Mouse (Mus musculus) spleen, adult 2 months (tissue): ENCODE measurements around the gene Nsd1. TPM values are rescaled to one million over a fixed set of nuclear protein-coding genes. Genes with fewer than 3 reads are reported as not detected.

Experiments used
- DNase-seq, 2 experiments: peaks; one replicate each; pipeline versions ENCODE4 v3.0.0 to v3.0.0-alpha.2; 2012 to 2021; ENCODE audit warnings: low spot score in 2 of 2, low read depth in 1 of 2
- H3K27ac ChIP-seq: fragments of 200-500 bp; 2 replicates; pipeline ENCODE4 v1.5.1; 2012; ENCODE audit warnings: low read length, inconsistent platforms; ENCODE audit not compliant: insufficient read depth
- H3K27me3 ChIP-seq: fragments of 200-500 bp; 2 replicates; pipeline ENCODE4 v1.6.1; 2012; ENCODE audit warnings: mild to moderate bottlenecking, moderate library complexity, low read length, inconsistent platforms; ENCODE audit not compliant: control insufficient read depth, insufficient read depth
- H3K36me3 ChIP-seq: fragments of 200-500 bp; 2 replicates; pipeline ENCODE4 v1.6.1; 2012; ENCODE audit warnings: mild to moderate bottlenecking, low read length, inconsistent platforms; ENCODE audit not compliant: control insufficient read depth, insufficient read depth
- H3K4me1 ChIP-seq: fragments of 200-500 bp; 2 replicates; pipeline ENCODE4 v1.6.1; 2011; ENCODE audit warnings: inconsistent platforms; ENCODE audit not compliant: control insufficient read depth, insufficient read depth, insufficient read length
- H3K4me3 ChIP-seq: fragments of 200-500 bp; 2 replicates; pipeline ENCODE4 v1.5.1; 2011; ENCODE audit warnings: mild to moderate bottlenecking, inconsistent platforms; ENCODE audit not compliant: insufficient read depth, insufficient read length; ENCODE audit errors: extremely low read depth
- CTCF ChIP-seq: fragments of 200-500 bp; IDR thresholded peaks from 2 replicates; pipeline ENCODE4 v1.5.1; 2011; ENCODE audit warnings: mild to moderate bottlenecking, inconsistent platforms; ENCODE audit not compliant: insufficient read depth, insufficient read length, insufficient replicate concordance; ENCODE audit errors: extremely low read depth
- POLR2A ChIP-seq: fragments of 200-500 bp; IDR thresholded peaks from 2 replicates; pipeline ENCODE4 v1.6.1; 2011; ENCODE audit warnings: low read depth, low read length, inconsistent platforms
- WGBS: fragments of 180-500 bp; shearing (Covaris S2); methylation state at CpG from one replicate; pipeline ENCODE4 v1.1.7; 2018; 5-methylcytosine and 5-hydroxymethylcytosine counted together
- polyA plus RNA-seq: library from polyadenylated mRNA; depleted of rRNA; stranded (reverse); fragments of >200 nt; gene quantifications from 2 replicates; pipeline ENCODE4 v1.2.3, GENCODE M21; 2012

The Nsd1 gene
- polyA plus RNA-seq, 1 experiment, result 17.8 TPM

DNA sequence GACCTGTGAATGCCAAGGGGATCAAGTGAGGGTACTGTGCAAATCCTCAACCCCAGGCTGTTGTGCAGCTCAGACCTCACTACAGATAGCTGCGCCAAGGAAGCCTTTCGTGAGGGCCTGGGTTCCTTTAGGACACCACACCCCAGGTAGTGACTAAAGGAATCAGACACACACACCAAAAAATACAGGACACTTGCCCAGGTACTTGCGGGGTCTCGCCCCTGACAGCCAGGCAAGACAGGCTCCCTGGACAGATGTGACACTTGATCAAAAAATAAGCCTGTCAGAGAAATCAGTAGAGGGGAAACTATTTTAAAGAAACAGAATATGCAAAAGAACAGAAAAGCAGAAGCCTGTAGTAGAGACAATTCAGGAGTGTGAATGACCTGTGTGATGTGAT, 119.1 kb downstream of the Nsd1 start:
- TF ChIP-seq POLR2A (no peak), CTCF (no peak)
- DNase-seq, result no peak
- Histone ChIP-seq H3K4me1 (peaks cover 16% of the 10 kb centered on the region; the same call in 1 of the 2 replicates), H3K27me3 (no peaks in the 10 kb centered on the region), H3K36me3 (peaks cover 18% of the 10 kb centered on the region), H3K27ac (no peak overlapping the region), H3K4me3 (peak overlapping the region; percentile 60; the same call in 1 of the 2 replicates)
- 78% methylated on average over 4 of the region's 4 CpGs for WGBS

DNA sequence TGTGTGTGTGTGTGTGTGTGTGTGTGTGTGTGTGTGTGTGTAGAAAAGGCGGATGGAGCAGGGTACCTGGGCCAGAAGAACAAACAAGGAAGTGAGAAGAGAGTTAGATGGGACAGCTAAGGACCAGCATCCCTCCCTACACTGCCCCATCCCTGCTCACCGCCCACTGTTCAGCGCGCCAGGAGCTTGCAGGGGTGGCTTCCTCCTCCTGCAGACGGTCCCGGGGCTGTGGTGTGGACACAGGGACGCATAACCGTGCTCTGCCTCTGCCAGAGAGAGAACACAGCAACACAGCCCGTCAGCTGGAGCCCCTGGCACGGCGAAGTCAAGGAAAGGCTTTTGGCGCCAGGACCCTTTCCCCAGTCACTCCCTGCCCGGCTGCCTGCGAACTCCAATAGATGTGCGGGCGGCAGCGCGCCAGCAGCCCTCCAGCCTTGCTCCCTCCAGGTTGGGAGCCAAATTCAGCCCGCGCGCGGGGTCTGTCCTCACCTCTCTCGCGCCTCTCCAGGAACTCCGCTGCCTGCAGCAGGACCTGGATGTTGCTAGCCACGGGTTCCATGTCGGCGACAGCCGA, 119.6 kb downstream of the Nsd1 start:
- WGBS, result 2% methylated on average over 28 of the region's 29 CpGs
- Histone ChIP-seq H3K27me3 (no peaks in the 10 kb centered on the region), H3K27ac (peak overlapping the region; percentile 35), H3K4me1 (peaks cover 16% of the 10 kb centered on the region; the same call in 1 of the 2 replicates), H3K36me3 (peaks cover 14% of the 10 kb centered on the region), H3K4me3 (peak overlapping the region; percentile 60)
- no peak for TF ChIP-seq POLR2A
- TF ChIP-seq CTCF, result no peak
- no peak for DNase-seq

DNA sequence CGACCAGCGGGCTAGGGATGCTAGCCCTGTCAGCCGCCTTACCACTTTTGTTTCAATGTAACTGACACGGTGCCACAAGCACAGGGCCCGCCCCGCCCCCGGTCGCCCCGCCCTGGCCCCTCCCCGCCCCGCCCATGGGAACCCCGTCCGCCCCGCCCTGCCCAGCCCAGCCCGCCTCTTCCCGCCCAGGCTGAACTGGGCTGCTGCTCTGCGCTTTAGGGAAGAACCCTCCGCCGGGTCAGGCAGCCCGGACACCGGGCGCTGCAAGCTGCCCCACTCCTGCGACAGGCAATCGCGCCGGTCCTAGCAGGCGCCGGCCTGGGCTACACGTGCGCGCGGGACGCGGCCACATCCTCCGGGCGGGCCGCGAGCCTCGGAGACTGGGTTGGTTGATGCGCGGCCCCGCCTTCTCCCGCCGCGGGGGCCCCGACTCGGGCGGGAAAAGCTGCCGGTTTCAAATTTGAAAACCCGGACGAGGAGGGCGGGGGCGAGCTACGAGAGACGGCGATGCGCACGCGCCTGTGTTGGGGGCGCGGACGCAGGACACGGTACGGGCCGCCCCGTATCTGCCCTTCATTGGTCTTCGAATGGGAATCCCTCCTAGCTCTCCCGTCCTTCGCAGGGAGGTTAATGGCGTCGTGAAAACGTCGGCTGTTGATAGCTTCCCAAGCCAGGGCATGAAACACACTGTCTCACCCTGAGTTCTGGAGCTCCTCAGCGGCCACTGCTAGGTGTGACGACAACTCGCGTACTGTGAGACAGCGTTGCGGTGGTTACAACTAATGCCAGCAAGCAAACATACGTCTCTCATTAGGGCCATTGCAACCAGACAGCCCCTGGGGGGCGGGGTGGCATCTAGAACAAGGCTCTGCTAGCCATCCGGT, 120.3 kb downstream of the Nsd1 start, which contains the start of gene Mxd3:
Gene Mxd3, minus strand, starts transcription at position 141 of the 884 bp plus-strand sequence.
- Histone ChIP-seq H3K27ac (peak within 1 kb of the TSS; percentile 35), H3K4me3 (peak within 1 kb of the TSS; percentile 67), H3K27me3 (no peaks in the 10 kb centered on the region), H3K4me1 (peaks cover 16% of the 10 kb centered on the region; the same call in 1 of the 2 replicates), H3K36me3 (peaks cover 10% of the 10 kb centered on the region)
- WGBS, result under 1% methylated on average over 79 of the region's 82 CpGs
- DNase-seq, result peak; percentile 61 to 71
- no peak for TF ChIP-seq CTCF
- TF ChIP-seq POLR2A, result no peak

DNA sequence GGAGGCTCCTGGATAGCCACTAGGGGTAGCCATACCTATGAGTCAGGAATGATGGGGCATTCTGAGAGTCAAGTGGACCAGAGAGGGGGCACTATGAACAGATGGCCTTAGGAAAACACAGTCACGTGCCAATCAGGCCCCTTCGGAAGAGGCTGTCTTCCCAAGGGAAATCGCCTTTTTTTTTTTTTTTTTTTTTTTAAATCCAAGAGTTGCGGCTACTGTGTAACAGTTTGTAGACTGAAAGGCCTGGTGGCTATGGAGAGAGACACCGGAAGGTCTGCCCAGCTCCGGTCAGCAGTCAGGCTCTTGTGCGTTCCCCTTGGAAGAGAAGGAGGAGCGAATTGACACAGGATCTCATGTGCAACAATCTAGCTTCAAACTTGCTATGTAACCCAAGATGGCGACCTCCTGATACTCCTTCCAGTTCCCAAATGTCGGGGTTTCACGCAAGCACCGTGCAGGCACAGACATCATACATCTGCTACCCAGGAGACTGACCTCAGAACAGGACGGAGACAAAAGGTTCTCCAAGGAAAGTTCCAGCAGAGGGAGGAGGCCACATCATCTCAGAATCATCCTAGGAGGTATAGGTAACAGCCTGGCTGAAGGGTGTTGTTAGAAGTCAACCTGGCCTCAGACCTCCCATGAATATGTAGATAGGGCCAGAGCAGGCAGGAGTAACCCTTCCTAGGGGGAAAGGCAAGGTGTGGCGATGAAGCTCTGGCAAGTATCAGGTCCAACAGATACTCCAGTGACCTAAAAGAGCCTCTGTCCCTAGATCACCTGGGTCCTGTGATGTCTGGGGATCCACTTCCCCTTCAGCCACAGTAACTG, 121.2 kb downstream of the Nsd1 start:
- TF ChIP-seq POLR2A (no peak), CTCF (no peak)
- 74% methylated on average over 14 of the region's 14 CpGs for WGBS
- no peak overlapping the region for H3K4me3 ChIP-seq
- H3K27me3 ChIP-seq, result no peaks in the 10 kb centered on the region
- no peak for DNase-seq
- H3K36me3 ChIP-seq, result peaks cover 3% of the 10 kb centered on the region
- no peak overlapping the region for H3K27ac ChIP-seq
- peaks cover 16% of the 10 kb centered on the region; the same call in 1 of the 2 replicates for H3K4me1 ChIP-seq

DNA sequence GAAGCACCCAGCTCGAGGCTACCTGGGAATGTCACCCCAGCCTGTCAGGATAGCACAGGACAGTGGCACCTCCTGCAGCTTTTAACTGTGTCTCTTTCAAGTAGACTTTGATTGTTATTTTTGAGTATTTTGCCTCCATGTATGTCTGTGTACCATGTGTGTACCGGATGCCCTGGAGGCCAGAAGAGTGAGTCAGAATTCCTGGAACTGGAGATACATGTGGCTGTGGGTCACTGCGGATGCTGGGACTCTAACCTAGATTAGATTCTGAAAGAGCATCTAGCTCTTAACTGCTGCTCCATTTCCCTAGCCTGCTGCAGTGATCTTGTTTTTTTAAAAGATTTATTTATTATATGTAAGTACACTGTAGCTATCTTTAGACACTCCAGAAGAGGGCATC, 122.7 kb downstream of the Nsd1 start:
- Histone ChIP-seq H3K27ac (no peak overlapping the region), H3K36me3 (no peaks in the 10 kb centered on the region), H3K27me3 (no peaks in the 10 kb centered on the region), H3K4me1 (peaks cover 16% of the 10 kb centered on the region; the same call in 1 of the 2 replicates), H3K4me3 (no peak overlapping the region)
- WGBS, result 88% methylated on average over 3 of the region's 3 CpGs
- TF ChIP-seq CTCF (no peak), POLR2A (no peak)
- DNase-seq, result no peak

DNA sequence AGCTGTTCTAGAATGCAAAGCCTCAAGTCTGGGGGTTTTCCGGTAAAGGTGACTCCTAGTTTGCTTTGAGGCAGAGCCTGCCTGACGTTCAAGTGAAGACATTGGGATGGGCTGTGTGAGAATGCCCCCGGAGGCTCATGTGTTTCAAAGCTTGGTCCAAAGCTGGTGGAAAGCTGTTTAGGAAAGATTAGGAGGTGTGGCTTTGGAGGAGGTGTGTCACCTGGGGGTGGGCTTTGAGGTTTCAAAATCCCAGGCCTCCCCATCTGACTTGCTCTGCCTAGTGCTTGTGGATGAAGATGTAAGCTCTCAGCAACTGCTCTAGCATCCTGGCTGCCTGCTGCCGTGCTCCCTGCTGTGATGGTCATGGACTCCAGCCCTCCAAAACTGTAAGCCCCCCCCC, 126.1 kb downstream of the Nsd1 start:
- no peaks in the 10 kb centered on the region for H3K4me1 ChIP-seq
- DNase-seq, result no peak
- no peaks in the 10 kb centered on the region for H3K36me3 ChIP-seq
- H3K27ac ChIP-seq, result no peak overlapping the region
- H3K27me3 ChIP-seq, result no peaks in the 10 kb centered on the region
- WGBS, result 89% methylated on average over 4 of the region's 4 CpGs
- TF ChIP-seq POLR2A, result no peak
- TF ChIP-seq CTCF, result no peak
- H3K4me3 ChIP-seq, result no peak overlapping the region
